Mouse (Mus musculus): ENCODE measurements at regions not wholly inside any gene's neighbourhood (a gene's known extent, or its start where the extent isn't known, plus 50 kb on each side); places are given as distances from the start of the nearest gene placed in this dataset.

DNA sequence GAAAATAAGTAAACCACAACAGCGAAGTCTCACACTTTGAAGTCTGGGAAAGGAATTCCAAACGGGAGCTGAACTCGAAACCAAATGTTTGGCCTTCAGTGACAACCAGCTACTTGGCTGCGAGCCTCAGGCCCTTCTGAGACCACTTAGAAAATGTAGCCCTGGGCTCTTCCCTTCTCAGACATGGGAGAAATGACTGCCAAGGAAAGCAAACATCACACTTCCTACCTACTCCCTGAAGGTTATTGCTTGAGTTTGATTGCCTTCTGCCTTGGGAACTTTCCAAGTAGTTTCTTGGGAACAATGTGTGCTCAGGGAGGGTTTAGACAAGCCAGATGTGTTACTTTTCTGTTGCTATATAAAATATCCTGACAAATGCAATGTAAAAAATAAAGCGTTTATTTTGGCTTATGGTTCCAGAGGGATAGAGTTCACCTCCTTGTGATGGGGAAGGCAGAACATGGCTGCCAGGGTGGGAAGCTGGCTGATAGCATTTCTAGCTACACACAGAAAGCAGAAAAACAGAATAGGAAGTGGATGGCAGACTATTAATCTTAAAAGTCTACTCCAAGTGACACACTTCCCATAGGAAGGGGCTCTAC, 194.8 kb upstream of the Rack1 start:
- TF ChIP-seq CTCF (IDR thresholded peaks at IDR 0.05; ENCODE audit: extremely low read depth, insufficient read depth, low read length): no peak
- TF ChIP-seq POLR2A (IDR thresholded peaks at IDR 0.05; ENCODE audit: extremely low read depth, insufficient read depth, low read length): no peak

Data from cortical plate, adult 2 months (tissue).